Mouse (Mus musculus): ENCODE results near the gene Actn4.

DNA sequence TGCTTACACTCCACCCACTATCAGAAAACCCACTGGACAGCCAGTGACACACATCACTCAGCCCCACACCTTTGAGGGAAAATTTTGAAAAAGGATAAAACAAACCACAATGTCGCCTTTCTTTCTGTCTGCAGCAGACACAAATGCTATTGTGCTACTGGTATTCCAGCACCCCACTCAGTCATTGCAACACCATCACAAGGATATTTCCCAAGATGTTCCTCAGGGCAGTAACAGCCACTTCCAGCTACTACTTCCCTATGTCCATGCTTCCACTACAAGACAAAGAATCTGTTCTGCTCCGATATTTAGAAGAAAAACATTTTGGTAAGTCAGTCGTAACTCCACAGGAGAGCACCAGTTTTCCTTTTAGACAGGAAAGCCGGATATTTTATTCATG lies 7.4 kb downstream of the Actn4 start:
- TF ChIP-seq CTCF (IDR thresholded peaks at IDR 0.05; ENCODE audit: borderline replicate concordance, extremely low read depth, insufficient read depth, insufficient read length) (no peak), POLR2A (IDR thresholded peaks at IDR 0.05; ENCODE audit: borderline replicate concordance, extremely low read depth, insufficient read depth, insufficient read length, poor library complexity, severe bottlenecking) (no peak)
